Mouse (Mus musculus) testis, postnatal 10 days (tissue): ENCODE results near the gene Dnaaf5.

Experiments used
- DNase-seq: peaks from one replicate; pipeline ENCODE4 v3.0.0; 2021; ENCODE audit warnings: low spot score

Dnaaf5 gene

DNA sequence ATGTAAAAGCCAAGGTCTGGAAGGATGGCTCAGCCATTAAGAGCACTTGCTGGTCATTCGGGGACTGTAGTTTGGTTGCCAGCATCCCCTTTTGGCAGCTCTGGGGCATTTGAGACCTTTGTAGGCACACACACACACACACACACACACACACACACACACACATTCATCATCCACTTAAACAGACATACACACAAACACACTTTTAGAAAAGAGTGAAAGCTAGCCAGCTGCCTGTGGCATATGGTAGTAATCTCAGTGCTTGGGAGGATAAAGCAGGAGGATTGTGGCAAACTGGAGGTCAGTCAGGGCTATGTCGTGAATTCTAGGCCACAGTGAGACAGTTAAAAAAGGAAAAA is 49.6 kb downstream of the Dnaaf5 start:
- no peak for DNase-seq

DNA sequence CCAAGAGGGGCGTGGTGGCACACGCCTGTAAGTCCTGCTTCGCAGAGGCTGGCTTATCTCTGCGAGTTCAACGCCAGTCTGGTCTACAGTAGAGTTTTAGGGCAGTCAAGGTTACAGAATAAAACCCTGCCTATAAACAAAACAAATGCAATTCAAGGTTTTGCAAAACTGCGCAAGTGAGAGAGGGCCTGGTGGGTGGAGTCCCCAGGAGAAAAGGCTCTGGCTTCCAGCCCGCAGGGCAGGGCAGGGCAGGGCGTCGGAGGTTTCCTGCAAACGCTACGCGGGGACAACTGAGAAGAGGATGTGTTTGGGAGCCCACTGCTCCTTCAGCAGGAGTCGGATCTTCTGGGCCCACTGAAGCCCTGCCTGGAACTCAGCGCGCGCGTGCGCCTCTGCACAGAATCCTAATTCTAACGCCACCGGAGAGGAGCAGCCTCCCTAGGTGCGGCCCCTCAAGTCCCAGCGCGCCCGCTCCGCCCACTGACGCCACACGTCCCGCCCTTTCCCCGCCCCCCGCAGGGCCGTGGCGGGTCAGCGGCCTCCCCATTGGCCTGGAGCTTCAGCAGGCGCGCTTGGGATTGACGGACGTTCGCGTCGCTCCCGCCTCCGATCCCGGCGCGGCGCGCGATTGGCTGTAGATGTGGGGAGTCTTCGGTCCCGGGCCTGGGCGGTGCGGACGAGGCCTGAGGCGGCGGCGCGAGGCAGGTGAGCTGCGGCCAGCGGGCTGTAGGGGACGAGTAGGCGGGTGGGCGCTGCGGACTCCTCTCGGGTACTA is 50.2 kb downstream of the Dnaaf5 start, which contains the start of gene Sun1:
Gene Sun1 (plus strand): TSS at position 643 of the 775 bp plus-strand sequence.
- peak; percentile 99 for DNase-seq

- DNase-seq, result no peak
These were observed 50.9 kb downstream of the Dnaaf5 start for GRCm38 (mm10) chr5:139200770-139201569.

GRCm38 (mm10) chr5:139202127-139202526 is 52.1 kb downstream of the Dnaaf5 start:
- DNase-seq, result no peak

- DNase-seq, result no peak
These were observed 53.3 kb downstream of the Dnaaf5 start for GRCm38 (mm10) chr5:139203312-139203711.

DNA sequence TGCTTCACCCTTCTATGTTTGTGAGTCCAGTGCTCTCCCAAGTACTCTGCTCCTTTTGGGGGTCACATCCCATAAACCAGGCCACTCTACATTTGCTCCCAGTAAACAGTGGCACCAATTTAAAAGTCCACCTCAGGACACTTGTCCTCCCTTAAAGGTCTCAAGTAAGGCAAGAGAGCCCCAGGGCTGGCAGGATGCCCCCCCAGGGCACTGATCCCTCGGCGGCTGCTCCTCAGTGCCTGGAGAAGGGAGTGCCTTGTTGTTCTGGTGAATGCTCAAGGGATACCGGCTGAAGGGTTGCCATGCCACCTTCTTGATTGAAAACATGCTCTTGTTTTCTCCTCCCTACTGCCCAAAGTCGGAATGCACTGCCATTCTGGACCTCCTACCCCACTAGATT is 56.1 kb downstream of the Dnaaf5 start:
- DNase-seq, result no peak

- DNase-seq, result no peak
These were observed 56.5 kb downstream of the Dnaaf5 start for GRCm38 (mm10) chr5:139206525-139206924.

GRCm38 (mm10) chr5:139208183-139208582 is 58.2 kb downstream of the Dnaaf5 start:
- DNase-seq, result no peak

- DNase-seq, result no peak
These were observed 59.1 kb downstream of the Dnaaf5 start for GRCm38 (mm10) chr5:139208871-139209684.

- no peak for DNase-seq
These were observed 59.6 kb downstream of the Dnaaf5 start for GRCm38 (mm10) chr5:139209685-139210026.

- no peak for DNase-seq
These were observed 61.8 kb downstream of the Dnaaf5 start for GRCm38 (mm10) chr5:139211737-139212385.

DNA sequence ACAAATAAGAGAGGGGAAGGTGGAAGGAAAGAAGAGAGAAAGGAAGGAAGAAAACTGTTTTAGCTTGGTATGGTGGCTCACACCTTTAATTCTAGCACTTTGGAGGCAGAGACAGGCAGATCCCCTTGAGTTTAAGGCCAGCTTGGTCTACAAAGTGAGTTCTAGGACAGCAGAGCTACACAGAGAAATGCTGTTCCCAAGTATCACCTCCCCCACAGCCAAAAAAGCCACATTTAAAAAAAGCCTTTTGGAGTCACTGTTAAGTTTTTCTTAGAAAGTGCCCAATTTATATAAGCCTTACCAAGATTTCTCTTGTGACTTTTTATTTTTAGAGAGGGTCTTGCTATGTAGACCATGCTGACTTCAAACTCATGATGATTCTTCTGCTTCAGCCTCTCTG is 64.3 kb downstream of the Dnaaf5 start:
- DNase-seq, result no peak

GRCm38 (mm10) chr5:139215184-139215583 is 65.2 kb downstream of the Dnaaf5 start:
- no peak for DNase-seq

DNA sequence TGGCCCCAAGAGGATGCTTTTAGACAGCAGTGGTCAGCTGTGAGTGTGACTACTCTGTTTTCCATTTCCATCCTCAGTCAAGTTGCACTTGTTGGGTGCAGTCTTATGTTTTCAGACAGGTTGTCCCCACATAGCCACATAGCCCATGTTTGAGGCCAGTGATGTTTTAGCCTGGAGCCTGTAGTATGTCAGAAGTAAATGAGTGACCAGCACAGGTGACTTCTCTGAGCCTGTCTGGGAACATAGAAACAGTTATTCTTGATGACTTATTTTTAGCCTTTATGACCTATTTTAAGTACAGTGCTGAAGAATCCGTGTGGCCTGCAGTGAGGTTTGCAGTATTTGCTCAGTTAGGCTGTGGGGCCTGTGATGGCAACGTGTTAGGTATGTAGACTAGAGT is 66.1 kb downstream of the Dnaaf5 start:
- no peak for DNase-seq

DNA sequence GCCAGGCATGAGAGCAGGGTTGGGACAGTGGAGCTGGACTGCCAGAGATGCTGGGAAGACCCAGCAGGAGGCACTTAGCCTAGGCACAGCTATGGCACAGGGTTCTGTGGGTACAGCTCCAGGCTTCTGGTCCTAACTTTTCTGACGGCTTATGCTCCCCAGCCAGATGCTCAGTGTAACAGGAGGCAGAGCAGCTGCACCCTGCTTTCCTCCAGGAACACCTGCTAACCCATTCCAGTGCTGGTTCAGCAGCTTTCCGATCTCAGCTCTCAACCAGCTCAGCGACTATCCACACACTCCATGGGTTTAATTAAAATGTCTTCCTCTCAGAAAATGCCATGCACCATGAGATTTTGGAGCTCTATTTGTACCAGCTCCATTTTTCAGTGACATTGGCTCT is 66.8 kb downstream of the Dnaaf5 start:
- DNase-seq, result no peak

DNA sequence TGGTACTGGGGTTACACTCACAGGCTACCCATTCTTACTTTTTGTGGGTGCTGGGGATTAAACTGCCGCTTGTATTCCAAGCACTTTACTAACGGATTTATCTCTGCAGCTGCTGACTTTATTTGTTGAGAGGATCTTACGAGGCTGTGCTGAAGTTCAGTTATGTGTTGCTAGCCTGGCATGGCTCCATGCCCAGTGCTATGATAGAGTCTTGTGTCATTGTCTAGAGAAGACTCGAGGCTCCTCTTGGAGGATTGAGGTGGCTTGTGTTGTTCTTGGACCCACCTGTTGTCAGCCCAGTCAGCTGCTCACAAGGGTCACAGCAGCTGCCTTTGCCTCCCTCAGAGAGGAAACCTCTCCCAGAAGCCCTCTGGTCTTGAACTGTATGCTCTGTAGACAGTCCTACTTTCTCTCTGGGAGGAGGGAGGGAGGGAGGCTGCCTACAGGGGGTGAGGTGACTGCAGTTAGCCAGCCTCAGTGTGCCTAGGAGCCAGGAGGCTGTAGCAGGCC is 70.0 kb downstream of the Dnaaf5 start:
- no peak for DNase-seq

DNA sequence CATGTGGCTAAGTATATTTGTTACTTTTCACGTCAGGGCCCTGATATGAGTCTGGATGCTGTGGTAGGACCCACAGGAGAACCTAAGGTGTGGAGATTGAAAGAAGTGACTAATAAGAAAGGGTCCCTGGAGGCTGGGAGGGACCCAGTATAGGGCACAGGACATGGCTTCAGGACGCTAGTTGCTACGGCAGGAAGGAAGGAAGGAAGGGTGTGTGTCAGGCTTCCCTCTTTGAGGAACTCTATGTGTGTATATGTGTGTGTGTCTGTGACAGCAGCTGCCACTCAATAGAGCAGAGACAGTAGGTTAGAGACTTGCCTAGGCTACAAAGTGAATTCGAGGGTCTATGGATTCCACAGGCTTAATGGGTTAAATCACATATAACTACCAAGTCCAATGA is 70.6 kb downstream of the Dnaaf5 start:
- DNase-seq, result no peak

GRCm38 (mm10) chr5:139223331-139223730 is 73.3 kb downstream of the Dnaaf5 start:
- no peak for DNase-seq

DNA sequence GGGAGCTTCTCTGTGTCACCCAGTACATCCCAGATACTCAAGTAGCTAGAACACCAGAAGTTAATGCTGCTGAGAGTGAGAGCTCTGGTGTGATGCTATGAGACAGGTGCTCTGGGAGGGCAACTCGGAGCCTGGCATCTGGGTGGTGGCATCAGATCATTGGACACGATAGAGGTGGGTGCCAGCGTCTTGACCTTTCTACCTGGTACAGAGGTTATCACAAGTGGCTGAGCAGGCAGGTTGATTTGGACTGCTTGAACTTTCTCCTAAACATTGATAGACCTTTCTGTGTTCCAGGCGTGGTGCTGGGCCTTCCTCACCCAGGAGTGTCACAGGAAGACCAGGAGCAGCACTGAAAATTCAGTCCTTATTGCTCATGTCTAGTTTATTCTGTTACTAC is 77.2 kb downstream of the Dnaaf5 start:
- no peak for DNase-seq

DNA sequence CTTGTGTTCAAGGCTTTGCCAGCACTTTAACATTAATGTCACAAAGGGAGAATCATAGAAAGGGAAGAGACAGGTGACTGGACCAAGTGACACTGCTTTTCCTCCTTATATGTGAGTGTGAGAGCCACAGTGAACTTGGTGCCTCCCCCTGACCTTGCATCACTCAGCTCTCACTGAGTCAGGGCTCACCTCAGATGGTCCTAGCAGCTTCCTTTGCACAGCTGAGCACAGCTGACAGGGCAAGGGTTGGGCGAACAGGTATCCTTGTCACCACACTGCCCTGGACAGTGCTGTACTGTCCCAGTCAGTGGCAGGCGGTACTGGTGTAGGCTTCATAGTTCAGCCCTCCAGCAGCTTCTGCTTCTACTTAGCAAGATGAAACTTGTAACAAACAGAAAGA is 77.6 kb downstream of the Dnaaf5 start:
- no peak for DNase-seq

- DNase-seq, result no peak
These were observed 78.3 kb downstream of the Dnaaf5 start for GRCm38 (mm10) chr5:139228318-139228717.

DNA sequence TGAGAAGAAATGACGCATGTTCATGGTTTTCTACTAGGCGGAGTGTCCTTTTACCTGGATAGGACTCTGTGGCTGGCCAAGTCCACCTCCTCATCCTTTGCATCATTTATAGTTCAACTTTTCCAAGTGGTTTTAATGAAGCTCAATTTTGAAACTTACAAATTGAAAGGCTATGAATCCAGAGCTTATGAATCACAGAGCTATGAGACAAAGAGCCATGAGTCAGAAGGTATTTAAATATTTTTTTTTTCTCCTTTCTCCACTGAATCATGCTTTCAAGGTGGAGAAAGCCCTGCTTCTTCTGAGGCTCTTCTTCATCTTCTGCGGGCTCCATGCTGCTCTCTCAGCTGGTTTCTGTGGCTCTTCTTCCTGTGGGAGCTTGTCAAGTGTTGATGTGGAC is 79.7 kb downstream of the Dnaaf5 start:
- no peak for DNase-seq
